Mouse (Mus musculus) cerebellum, postnatal 14 days (tissue): Measurements from ENCODE around the gene BC034090.
A peak's percentile ranks its signal among the peaks of the same experiment; 100 is the strongest.

ENCODE experiments used
- DNase-seq, 2 experiments: peaks; one replicate each; pipeline ENCODE4 v3.0.0; 2021; ENCODE audit warnings: mixed read lengths in 2 of 2

Gene BC034090

GRCm38 (mm10) chr1:155241701-155242487, 2.4 kb downstream of the BC034090 start:
- DNase-seq: peak in 1 of 2 experiments; percentile 50

- DNase-seq: no peak
Measured at GRCm38 (mm10) chr1:155239962-155240717, 4.1 kb downstream of the BC034090 start.

- DNase-seq: no peak
Measured at GRCm38 (mm10) chr1:155239169-155239568, 5.1 kb downstream of the BC034090 start.

GRCm38 (mm10) chr1:155238126-155238525, 6.1 kb downstream of the BC034090 start:
- no peak for DNase-seq

- DNase-seq: no peak
Measured at GRCm38 (mm10) chr1:155237390-155237789, 6.9 kb downstream of the BC034090 start.

GRCm38 (mm10) chr1:155236306-155237024, 7.8 kb downstream of the BC034090 start:
- peak in 1 of 2 experiments; percentile 27 for DNase-seq

- DNase-seq: no peak
Measured at GRCm38 (mm10) chr1:155235641-155236040, 8.6 kb downstream of the BC034090 start.

GRCm38 (mm10) chr1:155233931-155234607, 10.2 kb downstream of the BC034090 start:
- peak; percentile 70 to 75 for DNase-seq

- DNase-seq: no peak
Measured at GRCm38 (mm10) chr1:155233378-155233777, 10.9 kb downstream of the BC034090 start.

- DNase-seq: peak; percentile 67 to 72
Measured at GRCm38 (mm10) chr1:155232786-155233185, 11.5 kb downstream of the BC034090 start.

GRCm38 (mm10) chr1:155232385-155232784, 11.9 kb downstream of the BC034090 start:
- peak; percentile 62 to 64 for DNase-seq

GRCm38 (mm10) chr1:155229464-155230411, 14.5 kb downstream of the BC034090 start:
- peak; percentile 51 to 69 for DNase-seq

- DNase-seq: peak; percentile 92 to 96
Measured at GRCm38 (mm10) chr1:155223849-155224554, 20.2 kb downstream of the BC034090 start.

GRCm38 (mm10) chr1:155223036-155223435, 21.2 kb downstream of the BC034090 start:
- DNase-seq: no peak

DNA sequence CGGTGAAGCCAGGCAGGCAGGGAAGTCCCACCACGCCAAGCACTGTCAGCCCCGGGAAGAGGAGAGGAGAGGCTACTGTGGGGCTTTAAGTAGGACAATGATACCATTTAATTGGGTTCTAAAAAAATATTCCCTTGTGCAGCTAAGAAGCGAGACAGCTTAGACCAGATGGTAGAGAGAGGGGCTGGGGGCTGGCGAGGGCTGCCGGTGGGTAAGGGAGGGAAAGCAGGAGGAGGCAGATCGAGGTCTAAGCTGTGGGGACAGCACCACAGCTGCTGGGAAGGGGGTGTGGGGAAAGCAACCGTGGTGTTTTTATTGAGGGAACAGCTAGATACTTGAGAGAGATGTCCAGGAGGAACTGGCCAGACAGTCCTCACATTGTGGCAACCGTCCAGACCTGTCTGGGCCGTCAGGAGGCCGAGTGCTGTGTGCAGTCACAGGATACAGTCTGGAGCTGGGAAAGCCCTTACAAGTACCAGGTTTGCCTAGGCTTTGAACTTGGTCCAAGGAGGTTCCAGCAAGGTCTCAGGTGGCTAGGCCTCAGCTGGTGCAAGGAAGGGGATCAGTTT, 22.1 kb downstream of the BC034090 start:
- peak; percentile 79 to 80 for DNase-seq

DNA sequence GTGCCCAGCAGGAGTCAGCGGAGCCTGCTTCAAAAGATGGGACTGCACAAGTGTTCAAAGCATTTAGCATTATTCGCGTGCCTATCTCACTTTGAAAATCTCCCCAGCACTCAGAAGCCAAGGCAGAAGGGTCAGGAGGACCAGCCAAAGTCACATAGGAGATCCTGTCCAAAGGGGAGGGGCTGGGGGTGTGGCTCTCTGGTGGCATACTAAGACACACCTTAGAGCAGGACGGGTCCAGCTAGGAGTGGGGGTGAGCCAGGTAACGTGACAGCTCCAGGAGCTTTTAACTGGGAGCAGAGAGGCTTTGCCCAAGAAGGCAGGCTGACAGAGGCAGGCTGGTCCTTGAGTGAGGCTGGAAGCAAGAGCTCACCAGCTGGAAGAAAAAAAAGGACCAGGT, 25.3 kb downstream of the BC034090 start:
- DNase-seq: peak in 1 of 2 experiments; percentile 20

DNA sequence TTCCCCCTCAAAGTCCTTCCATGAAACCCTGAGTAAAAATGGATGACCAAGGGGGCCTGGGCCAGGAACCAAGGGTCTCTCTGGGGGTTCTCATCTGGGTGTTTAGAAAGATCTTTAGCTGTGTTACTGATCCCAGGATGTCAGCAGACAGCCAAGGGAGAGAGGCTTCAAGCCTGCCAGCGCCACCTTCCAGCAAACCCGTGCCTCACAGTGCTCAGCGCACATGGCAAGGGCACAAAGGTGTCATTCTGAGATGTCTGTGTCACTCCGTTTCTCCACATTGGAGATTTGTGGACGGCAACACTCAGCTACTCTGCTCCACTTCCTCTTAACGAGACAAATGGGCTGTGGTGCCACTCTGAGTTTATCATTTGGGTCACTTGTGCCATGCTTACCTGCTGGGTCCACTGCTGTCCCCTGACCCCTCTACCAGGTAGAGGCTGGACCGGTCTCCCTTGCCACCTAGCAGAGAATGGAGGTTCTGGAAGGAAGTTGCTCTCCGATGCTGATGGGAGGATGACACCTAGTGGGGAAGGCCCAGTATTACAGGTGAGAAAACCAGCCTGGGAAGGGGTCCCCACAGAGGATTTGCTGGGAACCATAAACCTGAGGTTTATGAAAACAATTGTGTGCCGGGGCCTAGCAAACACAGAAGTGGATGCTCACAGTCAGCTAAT, 26.2 kb downstream of the BC034090 start:
- DNase-seq: peak; percentile 83 to 86

GRCm38 (mm10) chr1:155216844-155217243, 27.4 kb downstream of the BC034090 start:
- peak in 1 of 2 experiments; percentile 18 for DNase-seq

- peak in 1 of 2 experiments; percentile 14 for DNase-seq
Measured at GRCm38 (mm10) chr1:155216313-155216712, 27.9 kb downstream of the BC034090 start.
